Mouse (Mus musculus) CH12.LX (cell line): Measurements from ENCODE around the gene Smarca2. TPM values are rescaled to one million over a fixed set of nuclear protein-coding genes. Genes with fewer than 3 reads are reported as not detected.

ENCODE experiments used
- DNase-seq: peaks from one replicate; pipeline ENCODE4 v3.0.0-alpha.2; 2013; ENCODE audit errors: extremely low read depth
- H3K27ac ChIP-seq: 2 replicates; pipeline ENCODE4 v1.5.1; 2012; ENCODE audit warnings: low read depth, mild to moderate bottlenecking, control low read depth, moderate library complexity; ENCODE audit not compliant: insufficient read depth
- H3K27me3 ChIP-seq: replicated peaks from 2 replicates; pipeline ENCODE3; 2012; ENCODE audit warnings: inconsistent platforms
- H3K36me3 ChIP-seq, 2 experiments: replicated peaks in 1 of 2; 2 replicates each; pipeline versions ENCODE3 to v1.6.1; 2012; ENCODE audit warnings: inconsistent platforms in 1 of 2, low read length in 1 of 2, mild to moderate bottlenecking in 1 of 2, mixed read lengths in 1 of 2, moderate library complexity in 1 of 2; ENCODE audit not compliant: control insufficient read depth in 1 of 2, insufficient read depth in 1 of 2
- H3K4me1 ChIP-seq, 2 experiments: 2 replicates each; pipeline ENCODE4 v1.6.1; 2012; ENCODE audit warnings: inconsistent platforms in 1 of 2, moderate library complexity in 1 of 2; ENCODE audit not compliant: insufficient read depth in 2 of 2, control insufficient read depth in 1 of 2
- H3K4me2 ChIP-seq: 2 replicates; pipeline ENCODE4 v1.6.1; 2012; ENCODE audit warnings: low read depth, mild to moderate bottlenecking, control low read depth; ENCODE audit not compliant: poor library complexity, insufficient read depth, severe bottlenecking
- H3K4me3 ChIP-seq, 3 experiments: fragments of 150-350 bp in 1 of 3; sonication (generic) in 1 of 3; replicated peaks in 1 of 3; 2 replicates each; pipeline versions ENCODE3 to v1.5.1; 2011 to 2012; ENCODE audit warnings: low read depth in 2 of 3, low read length in 2 of 3, mild to moderate bottlenecking in 2 of 3, moderate library complexity in 2 of 3, control low read depth in 1 of 3, improper control_type of control experiment in 1 of 3, inconsistent platforms in 1 of 3, mixed read lengths in 1 of 3; ENCODE audit not compliant: poor library complexity in 1 of 3
- H3K79me2 ChIP-seq: replicated peaks from 2 replicates; pipeline ENCODE4 v1.6.1; 2012; ENCODE audit warnings: mild to moderate bottlenecking, moderate library complexity; ENCODE audit not compliant: control insufficient read depth, poor library complexity, insufficient read depth, severe bottlenecking; ENCODE audit errors: extremely low read depth
- H3K9ac ChIP-seq: 2 replicates; pipeline ENCODE4 v1.6.1; 2012; ENCODE audit warnings: low read depth, mild to moderate bottlenecking, control low read depth, moderate library complexity; ENCODE audit not compliant: insufficient read depth
- H3K9me3 ChIP-seq: replicated peaks from 2 replicates; pipeline ENCODE3; 2012; ENCODE audit warnings: low read length, inconsistent platforms, mixed read lengths
- CHD1 ChIP-seq: IDR thresholded peaks from 2 replicates; pipeline ENCODE4 v1.6.1; 2012; ENCODE audit warnings: low read depth, low read length, improper control_type of control experiment, inconsistent platforms
- ELF1 ChIP-seq: IDR thresholded peaks from 2 replicates; pipeline ENCODE4 v1.6.1; 2014; ENCODE audit warnings: low read depth, mild to moderate bottlenecking, inconsistent platforms, low read length, improper control_type of control experiment
- ETS1 ChIP-seq: conservative IDR thresholded peaks from 2 replicates; pipeline ENCODE4 v1.6.1; 2012; ENCODE audit warnings: low read depth, mild to moderate bottlenecking, inconsistent platforms, low read length, improper control_type of control experiment, moderate library complexity
- MAFK ChIP-seq: IDR thresholded peaks from 2 replicates; pipeline ENCODE4 v1.6.1; 2011; ENCODE audit warnings: low read length, improper control_type of control experiment; ENCODE audit not compliant: insufficient replicate concordance
- MEF2A ChIP-seq: IDR thresholded peaks from 2 replicates; pipeline ENCODE4 v1.6.1; 2014; ENCODE audit warnings: low read depth, mild to moderate bottlenecking, inconsistent platforms, low read length, improper control_type of control experiment, borderline replicate concordance
- MXI1 ChIP-seq: IDR thresholded peaks from 2 replicates; pipeline ENCODE4 v1.6.1; 2011; ENCODE audit warnings: mild to moderate bottlenecking, low read depth, low read length, improper control_type of control experiment
- POLR2A ChIP-seq: IDR thresholded peaks from 2 replicates; pipeline ENCODE4 v1.6.1; 2011; ENCODE audit warnings: low read depth, mild to moderate bottlenecking, improper control_type of control experiment, low read length
- POLR2AphosphoS2 ChIP-seq: IDR thresholded peaks from 2 replicates; pipeline ENCODE4 v1.6.1; 2011; ENCODE audit warnings: low read depth, low read length, improper control_type of control experiment
- RCOR1 ChIP-seq: conservative IDR thresholded peaks from 2 replicates; pipeline ENCODE4 v1.6.1; 2012; ENCODE audit warnings: low read depth, mild to moderate bottlenecking, inconsistent platforms, low read length, improper control_type of control experiment
- SIN3A ChIP-seq: IDR thresholded peaks from 2 replicates; pipeline ENCODE4 v1.6.1; 2012; ENCODE audit warnings: low read length, improper control_type of control experiment, inconsistent platforms
- SMC3 ChIP-seq: IDR thresholded peaks from 2 replicates; pipeline ENCODE4 v1.6.1; 2011; ENCODE audit warnings: low read depth, low read length, improper control_type of control experiment
- TCF12 ChIP-seq: IDR thresholded peaks from 2 replicates; pipeline ENCODE4 v1.6.1; 2014; ENCODE audit warnings: low read depth, mild to moderate bottlenecking, inconsistent platforms, low read length, improper control_type of control experiment
- UBTF ChIP-seq: IDR thresholded peaks from 2 replicates; pipeline ENCODE4 v1.6.1; 2012; ENCODE audit warnings: low read depth, mild to moderate bottlenecking, inconsistent platforms, low read length, improper control_type of control experiment, moderate library complexity
- USF1 ChIP-seq: IDR thresholded peaks from 2 replicates; pipeline ENCODE4 v1.6.1; 2014; ENCODE audit warnings: low read depth, mild to moderate bottlenecking, inconsistent platforms, low read length, improper control_type of control experiment
- dilution Hi-C: fragments of 300-500 bp; cut with MboI; formaldehyde crosslinking; loops from 2 replicates; pipeline ENCODE4 v1.14.3; 2020; ENCODE audit warnings: low sequenced_read_pairs; ENCODE audit not compliant: extremely low pct_unique_long_range_greater_than_20kb, extremely low pct_ligation_motif_present
- in situ Hi-C: fragments of 300-500 bp; cut with MboI; formaldehyde crosslinking; loops from 3 replicates; pipeline ENCODE4 v1.14.3; 2019; ENCODE audit warnings: low sequenced_read_pairs, low pct_ligation_motif_present, low pct_unique_long_range_greater_than_20kb, mixed read lengths
- polyA plus RNA-seq: library from polyadenylated mRNA; unstranded; fragments of >175 nt; gene quantifications from 2 replicates; pipeline ENCODE4 v1.2.1, GENCODE M21; 2012; ENCODE audit warnings: low read depth; ENCODE audit not compliant: insufficient read length
- total RNA-seq, 2 experiments: library from RNA; depleted of rRNA; stranded (reverse); fragments of 300-350 nt in 1 of 2; fragments of >200 nt in 1 of 2; gene quantifications; 2 replicates each; pipeline ENCODE4 v1.2.3; 2012 to 2014

Smarca2 gene
- total and polyA plus RNA-seq, 3 experiments: 19.4 to 47.1 (median 21.8) TPM

DNA sequence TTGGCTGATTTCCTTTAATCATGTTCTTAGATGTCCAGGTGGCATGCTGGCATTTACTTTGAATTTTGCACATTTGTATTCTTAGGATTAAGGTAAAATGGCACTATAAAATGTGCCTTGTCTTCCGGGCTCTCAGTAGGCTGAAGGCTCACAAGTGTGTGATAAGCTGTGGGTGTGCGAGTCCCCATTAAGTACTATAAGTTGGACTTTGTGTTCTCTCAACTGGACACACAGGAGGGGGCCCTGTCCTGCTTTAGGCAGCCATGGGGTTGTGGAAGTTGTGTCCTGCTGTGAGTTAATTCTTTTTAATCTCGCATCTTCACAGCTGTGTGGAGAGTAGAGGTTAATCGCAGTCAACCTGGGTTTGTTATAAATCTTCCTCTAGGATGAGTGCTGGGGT, 85.7 kb downstream of the Smarca2 start:
- H3K36me3 ChIP-seq: peaks cover 55 to 97% of the 10 kb centered on the region in 2 experiments
- H3K9me3 ChIP-seq: no peaks in the 10 kb centered on the region
- H3K27ac ChIP-seq: no peak overlapping the region
- in situ Hi-C loops: no loop called here
- no peak overlapping the region for H3K9ac ChIP-seq
- H3K27me3 ChIP-seq: no peaks in the 10 kb centered on the region
- dilution Hi-C loops: no loop called here
- H3K4me1 ChIP-seq: peaks cover 0 to 2% of the 10 kb centered on the region in 2 experiments; a peak in 1 of 4 replicates
- 0 out of 2 replicates have a peak, but pooled peaks cover 2% of the 10 kb centered on the region for H3K79me2 ChIP-seq
- DNase-seq: no peak
- H3K4me2 ChIP-seq: no peak overlapping the region
- TF ChIP-seq MEF2A (no peak), POLR2AphosphoS2 (no peak), RCOR1 (no peak), SMC3 (no peak), USF1 (no peak), ETS1 (no peak), MAFK (no peak), UBTF (no peak), SIN3A (no peak), MXI1 (no peak), ELF1 (no peak)
- TF ChIP-seq, all 38 proteins: peak for 0
- no peak overlapping the region for H3K4me3 ChIP-seq

DNA sequence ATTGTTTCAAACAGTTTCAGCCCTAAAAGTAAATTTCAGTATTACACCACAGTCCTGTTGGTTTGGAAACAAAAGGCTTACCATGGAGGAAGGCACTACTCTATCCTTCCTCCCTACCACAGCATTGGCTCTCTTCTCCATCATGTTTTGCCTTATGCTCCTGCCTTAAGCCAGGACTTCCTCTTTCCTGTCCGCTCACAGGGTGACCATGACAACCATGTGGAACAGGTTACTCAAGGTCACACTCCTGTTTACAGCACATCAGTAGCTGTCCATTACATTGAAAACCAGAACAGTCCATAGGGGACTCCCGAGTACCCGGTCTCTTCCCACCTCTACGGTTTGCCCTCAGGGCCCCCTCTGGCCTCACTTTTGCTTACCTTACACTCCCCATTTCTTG, 92.3 kb downstream of the Smarca2 start:
- H3K36me3 ChIP-seq: peaks cover 58 to 82% of the 10 kb centered on the region in 2 experiments
- H3K27ac ChIP-seq: no peak overlapping the region
- no peak for TF ChIP-seq TCF12
- no peak for TF ChIP-seq MXI1
- no peak for TF ChIP-seq POLR2A
- no peak for TF ChIP-seq CHD1
- no peak overlapping the region for H3K4me3 ChIP-seq
- dilution Hi-C loops (no loop called here), in situ Hi-C loops (no loop called here)
- DNase-seq: no peak
- no peak overlapping the region for H3K4me2 ChIP-seq
- H3K79me2 ChIP-seq: no peaks in the 10 kb centered on the region
- no peak overlapping the region for H3K9ac ChIP-seq
- H3K4me1 ChIP-seq: peaks cover 0 to 9% of the 10 kb centered on the region in 2 experiments; a peak in 1 of 4 replicates
- H3K27me3 ChIP-seq: no peaks in the 10 kb centered on the region
- no peaks in the 10 kb centered on the region for H3K9me3 ChIP-seq
